Mouse (Mus musculus) urinary bladder, postnatal 25 days (tissue): ENCODE data around the gene Wdfy2.
A peak's percentile ranks its signal among the peaks of the same experiment; 100 is the strongest.
"Not testable (repeated sequence)": the region's sequence is repeated elsewhere in the genome, so short reads cannot be mapped to it uniquely, and the experiment has no call there.

ENCODE experiments used
- DNase-seq: peaks from one replicate; pipeline ENCODE4 v3.0.0; 2022; ENCODE audit warnings: low spot score

The Wdfy2 gene

DNA sequence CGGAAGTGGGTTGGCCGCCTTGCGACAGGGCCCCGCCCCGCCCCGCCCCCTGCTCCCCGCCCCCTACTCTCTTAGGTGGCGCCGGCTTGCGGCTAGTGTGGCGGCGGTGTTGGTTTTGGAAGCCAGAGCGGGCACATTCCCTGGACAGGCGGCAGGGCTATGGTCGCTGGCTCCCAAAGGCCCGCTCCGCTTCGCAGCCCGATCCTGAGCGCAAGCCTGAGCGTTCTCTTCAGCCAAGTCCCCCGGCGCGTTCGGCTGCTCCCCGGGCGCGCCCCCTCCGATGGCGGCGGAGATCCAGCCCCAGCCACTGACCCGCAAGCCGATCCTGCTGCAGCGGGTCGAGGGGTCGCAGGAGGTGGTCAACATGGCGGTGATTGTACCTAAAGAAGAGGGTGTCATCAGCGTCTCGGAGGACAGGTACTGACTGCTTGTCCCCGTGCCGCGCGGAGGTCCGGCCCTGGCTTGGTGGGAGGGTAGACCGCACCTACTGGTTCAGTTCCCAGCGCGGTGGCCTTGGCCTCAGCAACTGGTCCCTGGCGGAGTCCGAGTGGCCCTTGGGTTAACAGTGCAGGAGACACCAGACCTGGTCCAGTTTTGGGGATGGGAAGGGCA is at the start of gene Wdfy2:
Wdfy2 (plus strand) TSS at position 38 of the 612 bp plus-strand sequence.
- DNase-seq = peak; percentile 48

DNA sequence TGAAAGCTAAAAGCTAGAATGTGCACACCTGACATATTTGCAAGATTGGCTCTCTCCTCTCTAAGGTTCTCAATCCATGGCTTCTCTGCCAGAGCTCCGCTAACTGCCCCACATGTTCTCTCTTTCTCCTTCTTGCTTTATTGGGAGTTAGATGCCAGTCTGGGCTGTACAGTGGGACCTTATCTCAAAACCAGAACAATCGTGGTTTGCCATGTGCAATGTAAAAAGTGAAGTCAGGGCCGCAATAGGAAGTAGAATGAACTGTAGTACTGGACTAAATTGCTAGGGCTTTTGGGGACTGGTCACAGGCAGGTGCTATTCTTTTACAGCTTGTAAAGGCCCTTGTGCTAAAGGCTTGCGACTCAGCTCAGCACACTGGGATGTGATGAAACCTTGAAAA is 48.2 kb upstream of the Wdfy2 start:
- DNase-seq = no peak

GRCm38 (mm10) chr14:62795719-62796118 is 41.8 kb upstream of the Wdfy2 start:
- no peak for DNase-seq

- DNase-seq = no peak
These were observed 38.8 kb upstream of the Wdfy2 start for GRCm38 (mm10) chr14:62798608-62799101.

DNA sequence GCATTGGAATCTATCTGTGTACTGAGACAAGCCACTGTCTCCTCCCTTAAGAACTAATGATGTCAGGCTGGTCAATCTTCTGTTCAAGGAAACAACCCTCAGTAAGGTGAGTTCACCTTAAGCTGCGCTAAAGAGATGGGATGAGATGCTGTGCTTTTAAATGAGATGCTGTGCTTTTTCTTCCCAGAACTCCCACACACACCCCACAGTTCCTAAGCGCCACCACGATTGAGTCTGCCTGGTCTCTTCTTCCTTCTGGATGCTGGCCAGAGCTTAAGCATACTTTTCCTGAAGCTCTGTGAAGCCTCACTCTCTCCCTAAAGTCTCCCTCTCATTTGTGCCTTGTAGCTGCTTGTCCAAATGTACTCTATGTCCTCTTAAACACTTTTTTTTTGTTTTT is 36.7 kb upstream of the Wdfy2 start:
- DNase-seq = no peak

GRCm38 (mm10) chr14:62803204-62803603 is 34.3 kb upstream of the Wdfy2 start:
- DNase-seq = no peak

- no peak for DNase-seq
These were observed 30.6 kb upstream of the Wdfy2 start for GRCm38 (mm10) chr14:62806921-62807320.

GRCm38 (mm10) chr14:62808661-62809523 is 28.6 kb upstream of the Wdfy2 start:
- DNase-seq = no peak

DNA sequence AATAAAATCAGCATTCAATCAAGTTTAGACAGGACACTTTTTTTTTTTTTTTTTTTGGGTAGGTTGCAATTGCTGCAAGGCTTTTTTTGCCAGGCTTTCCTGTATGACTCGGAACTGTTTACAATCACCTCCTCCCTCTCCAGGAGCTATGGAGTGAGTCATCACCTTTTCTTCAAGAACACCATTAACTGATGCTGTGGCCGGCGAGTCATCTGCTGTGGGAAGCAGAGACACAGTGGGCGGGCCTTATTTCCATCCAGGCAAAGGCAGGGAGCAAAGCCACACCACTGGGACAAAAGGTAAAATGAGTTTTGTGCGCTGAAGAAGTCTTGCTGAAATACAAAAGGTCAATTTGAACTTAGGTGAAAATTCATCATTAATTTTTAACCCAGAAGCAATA is 24.7 kb upstream of the Wdfy2 start:
- DNase-seq = no peak

DNA sequence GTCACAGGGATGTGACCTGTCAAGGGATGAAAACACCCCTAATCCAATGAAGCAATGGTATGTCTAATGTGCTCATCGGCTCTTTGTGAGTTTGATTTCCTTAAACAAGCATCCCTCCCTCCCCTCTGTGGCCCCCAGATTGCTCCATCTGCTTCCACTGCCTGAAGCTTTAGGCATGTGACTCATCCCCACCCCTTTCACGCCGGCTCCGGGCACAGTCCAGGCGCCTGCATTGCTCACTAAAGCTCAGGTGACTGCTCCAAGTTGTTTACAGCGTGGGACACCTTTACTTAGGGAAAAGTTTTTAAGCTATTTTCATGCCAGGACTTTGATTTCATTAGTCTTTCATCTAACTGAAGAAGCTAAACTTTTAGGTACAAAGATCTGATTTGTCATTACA is 22.9 kb upstream of the Wdfy2 start:
- DNase-seq = no peak

DNA sequence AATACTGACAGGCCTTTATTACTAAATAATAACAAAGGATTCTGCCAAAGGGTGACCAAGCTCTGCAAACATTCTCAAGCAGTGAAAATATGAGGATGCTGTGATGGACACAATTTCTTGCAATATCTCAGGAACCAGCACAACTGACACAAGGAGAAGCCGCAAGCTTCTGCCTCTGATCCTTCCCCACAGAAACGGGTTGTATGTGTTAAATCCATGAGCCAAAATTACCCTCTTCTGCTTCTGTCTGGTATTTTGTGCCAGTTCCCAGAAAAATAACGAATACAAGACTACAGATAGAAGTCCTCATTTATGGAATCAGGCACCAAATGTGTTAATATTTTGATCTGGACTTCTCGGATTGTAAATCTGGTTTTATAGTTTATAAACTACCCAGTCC is 20.7 kb upstream of the Wdfy2 start:
- no peak for DNase-seq

- no peak for DNase-seq
These were observed 11.7 kb upstream of the Wdfy2 start for GRCm38 (mm10) chr14:62825575-62826332.

DNA sequence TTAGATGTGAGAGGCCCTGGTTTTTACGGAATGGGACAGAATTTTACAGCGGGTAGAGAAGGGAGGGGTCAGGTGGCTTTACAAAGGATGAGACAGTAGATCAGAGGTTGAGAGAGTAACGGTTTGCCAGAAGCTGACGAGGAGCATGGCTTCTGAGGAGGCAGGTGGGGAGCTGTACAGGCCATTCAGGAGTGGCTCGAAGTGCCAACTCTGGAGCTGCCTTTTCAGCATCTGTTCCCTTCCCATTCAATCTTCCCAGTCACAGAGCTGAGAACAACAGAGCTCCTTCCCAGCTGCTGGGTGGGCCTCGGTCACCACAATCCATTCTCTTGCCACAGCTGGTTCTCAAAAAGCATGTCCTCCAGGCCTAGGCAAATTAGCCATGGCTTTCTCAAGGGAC is 8.2 kb upstream of the Wdfy2 start:
- no peak for DNase-seq

GRCm38 (mm10) chr14:62831691-62832275 is 5.7 kb upstream of the Wdfy2 start:
- no peak for DNase-seq

DNA sequence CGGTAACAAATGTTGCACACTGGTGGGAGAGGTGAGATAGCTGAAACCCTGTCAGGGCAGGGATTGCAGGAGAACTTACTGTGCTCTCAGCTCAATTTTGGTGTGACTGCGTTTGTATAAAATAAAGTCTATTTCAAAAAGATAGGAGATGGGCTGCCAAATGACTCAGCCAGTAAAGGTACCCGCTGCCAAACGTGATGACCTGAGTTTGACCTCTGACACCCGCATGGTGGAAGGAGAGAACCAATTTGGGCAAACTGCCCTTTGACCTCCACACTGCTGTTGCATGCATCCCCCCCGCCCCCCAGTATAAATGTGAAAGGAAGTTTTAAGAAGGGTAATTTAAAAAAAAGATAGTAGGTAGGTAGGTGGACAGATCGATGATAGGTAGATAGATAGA is 4.4 kb upstream of the Wdfy2 start:
- DNase-seq = no peak

DNA sequence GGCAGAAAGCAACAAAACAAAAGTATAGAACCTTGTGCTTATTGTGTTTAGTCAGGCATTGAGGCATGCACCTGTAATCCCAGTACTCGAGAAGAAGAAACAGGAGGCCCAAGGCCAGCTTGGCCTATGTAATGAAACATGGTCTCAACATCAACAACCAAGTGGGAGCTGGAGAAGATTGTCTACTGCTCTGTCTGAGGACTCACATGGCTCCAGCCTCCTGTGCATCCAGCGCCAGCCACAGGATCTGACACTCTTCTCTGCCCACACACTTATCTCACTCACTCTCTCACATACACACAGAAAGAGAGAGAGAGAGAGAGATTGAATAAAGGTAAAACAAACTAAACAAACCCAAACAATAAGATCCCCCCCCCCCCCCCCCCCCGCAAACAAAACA is 3.9 kb upstream of the Wdfy2 start:
- no peak for DNase-seq

- not testable (repeated sequence) for DNase-seq
These were observed 1.7 kb upstream of the Wdfy2 start for GRCm38 (mm10) chr14:62835737-62836136.

- DNase-seq = peak; percentile 94
These were observed 395 bp upstream of the Wdfy2 start for GRCm38 (mm10) chr14:62836926-62837640.

- no peak for DNase-seq
These were observed 858 bp downstream of the Wdfy2 start for GRCm38 (mm10) chr14:62838336-62838735.

GRCm38 (mm10) chr14:62841726-62842125 is 4.2 kb downstream of the Wdfy2 start:
- DNase-seq = no peak

DNA sequence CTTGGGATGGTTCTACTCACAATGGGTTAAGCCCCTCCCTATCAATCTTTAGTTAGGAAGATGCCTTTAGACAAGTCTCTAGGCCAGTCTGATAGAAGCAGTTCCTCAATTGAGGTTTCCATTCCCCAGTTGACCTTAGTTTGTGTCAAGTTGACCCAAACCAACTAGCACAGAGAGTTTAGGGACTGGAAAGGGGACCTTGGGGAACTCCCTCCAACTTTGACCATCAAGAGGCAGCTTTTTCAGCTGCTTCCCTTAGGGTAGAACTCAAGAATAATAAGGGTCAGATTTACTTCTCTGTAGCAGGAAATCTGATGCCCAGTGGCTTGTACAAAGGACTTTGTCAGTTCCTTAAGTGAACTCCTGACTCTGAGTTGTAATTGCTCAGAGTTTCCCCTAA is 5.0 kb downstream of the Wdfy2 start:
- DNase-seq = no peak

- no peak for DNase-seq
These were observed 5.5 kb downstream of the Wdfy2 start for GRCm38 (mm10) chr14:62842976-62843375.
